Mouse (Mus musculus) neural tube, embryonic 14.5 days (tissue): ENCODE results near the gene Rfx1. TPM values are rescaled to one million over a fixed set of nuclear protein-coding genes. Genes with fewer than 3 reads are reported as not detected.

ENCODE experiments used
- ATAC-seq: fragments of 200-750 bp; cut with Nextera tagmentation; 2 replicates; pipeline ENCODE4 v1.8.0; 2017; ENCODE audit warnings: low read depth, mild to moderate bottlenecking, moderate TSS enrichment, moderate library complexity
- H3K27ac ChIP-seq: fragments of 300-500 bp; sonication (generic); 2 replicates; pipeline ENCODE4 v1.5.1; 2014; ENCODE audit warnings: low read depth, mild to moderate bottlenecking, control low read depth, low read length, moderate library complexity, mixed read lengths
- H3K27me3 ChIP-seq: fragments of 300-500 bp; sonication (generic); 2 replicates; pipeline ENCODE4 v1.6.1; 2014; ENCODE audit warnings: low read length; ENCODE audit not compliant: control insufficient read depth, insufficient read depth
- H3K36me3 ChIP-seq: fragments of 300-500 bp; sonication (generic); 2 replicates; pipeline ENCODE4 v1.6.1; 2014; ENCODE audit warnings: low read length, mixed read lengths; ENCODE audit not compliant: control insufficient read depth, insufficient read depth
- H3K4me1 ChIP-seq: fragments of 300-500 bp; sonication (generic); 2 replicates; pipeline ENCODE4 v1.6.1; 2014; ENCODE audit warnings: low read length; ENCODE audit not compliant: control insufficient read depth, insufficient read depth
- H3K4me2 ChIP-seq: fragments of 300-500 bp; sonication (generic); 2 replicates; pipeline ENCODE4 v1.6.1; 2014; ENCODE audit warnings: mild to moderate bottlenecking, low read depth, low read length, control low read depth
- H3K4me3 ChIP-seq: fragments of 300-500 bp; sonication (generic); 2 replicates; pipeline ENCODE4 v1.5.1; 2014; ENCODE audit warnings: low read depth, low read length, control low read depth, mixed read lengths
- H3K9ac ChIP-seq: fragments of 300-500 bp; sonication (generic); replicated peaks from 2 replicates; pipeline ENCODE4 v1.6.1; 2014; ENCODE audit warnings: low read depth, mild to moderate bottlenecking, control low read depth, low read length, mixed read lengths
- H3K9me3 ChIP-seq: fragments of 300-500 bp; sonication (generic); 2 replicates; pipeline ENCODE4 v1.6.1; 2016; ENCODE audit warnings: low read length; ENCODE audit not compliant: control insufficient read depth
- WGBS: fragments of 180-500 bp; shearing (Covaris S2); extraction: QIAGEN DNeasy Blood & Tissue Kit; methylation state at CpG from one replicate; pipeline ENCODE4 v1.1.7; 2014; 5-methylcytosine and 5-hydroxymethylcytosine counted together
- polyA plus RNA-seq: library from polyadenylated mRNA; unstranded; fragments of >200 nt; fragmentation: Nextera tagmentation; extraction: Ambion mirVana; gene quantifications from 2 replicates; pipeline ENCODE4 v1.2.1, GENCODE M21; 2014

Rfx1 gene
- polyA plus RNA-seq, result 10.1 and 12.8 TPM in 2 replicates

DNA sequence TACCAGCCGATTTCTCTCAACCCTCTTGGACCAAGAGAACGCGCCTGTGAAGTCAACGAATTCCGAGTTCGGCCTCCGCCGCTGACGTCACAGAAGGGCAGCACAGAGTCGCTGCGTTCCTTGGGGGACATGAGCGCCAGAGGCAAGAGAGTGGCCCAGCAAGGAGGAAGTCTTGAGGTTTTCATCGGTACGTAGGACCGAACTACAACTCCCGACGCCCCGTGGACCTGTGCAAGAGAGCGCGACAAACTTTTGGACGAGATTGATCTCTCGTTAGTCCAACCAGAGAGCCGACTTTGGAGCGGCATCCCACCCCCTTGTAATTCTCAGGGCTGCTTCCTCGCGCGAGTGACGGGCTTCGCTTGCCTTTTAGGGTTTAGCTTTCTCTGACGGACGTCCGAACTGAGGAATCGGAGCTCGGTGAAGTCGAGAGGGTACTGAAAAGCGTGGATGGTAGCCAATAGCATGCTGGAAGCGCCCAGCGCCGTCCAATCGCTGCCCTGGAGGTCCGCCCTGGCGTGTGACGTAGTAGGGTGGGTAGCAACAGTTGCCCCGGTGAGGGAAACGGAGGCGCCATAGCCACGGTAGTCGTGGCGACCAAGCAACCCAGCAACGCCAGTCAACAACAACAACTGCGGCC, at the start of gene Rfx1:
TSS of gene Rfx1 (plus strand) at position 544 of the 640 bp plus-strand sequence.
- peak within 1 kb of the TSS; percentile 86 for H3K4me3 ChIP-seq
- H3K4me2 ChIP-seq, result peak within 1 kb of the TSS; percentile 72
- peaks cover 19% of the 10 kb centered on the region for H3K4me1 ChIP-seq
- H3K9ac ChIP-seq, result peak within 1 kb of the TSS; percentile 79
- peak; percentile 98 for ATAC-seq
- H3K36me3 ChIP-seq, result no peaks in the 10 kb centered on the region
- WGBS, result 0% methylated on average over 47 of the region's 51 CpGs
- H3K27me3 ChIP-seq, result no peaks in the 10 kb centered on the region
- H3K9me3 ChIP-seq, result no peaks in the 10 kb centered on the region
- peak within 1 kb of the TSS; percentile 94 for H3K27ac ChIP-seq

GRCm38 (mm10) chr8:84019738-84020137, 46.9 kb upstream of the Rfx1 start:
- Histone ChIP-seq H3K4me1 (no peaks in the 10 kb centered on the region), H3K36me3 (no peaks in the 10 kb centered on the region), H3K4me3 (no peak overlapping the region), H3K27me3 (no peaks in the 10 kb centered on the region), H3K9me3 (no peaks in the 10 kb centered on the region), H3K4me2 (no peak overlapping the region), H3K27ac (no peak overlapping the region), H3K9ac (no peak overlapping the region)
- no peak for ATAC-seq
- 88% methylated on average over 9 of the region's 9 CpGs for WGBS

- H3K4me2 ChIP-seq, result no peak within 1 kb of the TSS
- WGBS, result 6% methylated on average over 18 of the region's 18 CpGs
- H3K36me3 ChIP-seq, result no peaks in the 10 kb centered on the region
- H3K27me3 ChIP-seq, result peaks cover 3% of the 10 kb centered on the region; the same call in 1 of the 2 replicates
- H3K27ac ChIP-seq, result no peak within 1 kb of the TSS
- H3K9me3 ChIP-seq, result no peaks in the 10 kb centered on the region
- no peak within 1 kb of the TSS for H3K9ac ChIP-seq
- peaks cover 6% of the 10 kb centered on the region; the same call in 1 of the 2 replicates for H3K4me1 ChIP-seq
- no peak for ATAC-seq
- no peak within 1 kb of the TSS for H3K4me3 ChIP-seq
Observed at GRCm38 (mm10) chr8:84021096-84021495, 45.5 kb upstream of the Rfx1 start, which contains the start of gene Palm3. Gene Palm3 (plus strand): TSS chr8:84021471.

DNA sequence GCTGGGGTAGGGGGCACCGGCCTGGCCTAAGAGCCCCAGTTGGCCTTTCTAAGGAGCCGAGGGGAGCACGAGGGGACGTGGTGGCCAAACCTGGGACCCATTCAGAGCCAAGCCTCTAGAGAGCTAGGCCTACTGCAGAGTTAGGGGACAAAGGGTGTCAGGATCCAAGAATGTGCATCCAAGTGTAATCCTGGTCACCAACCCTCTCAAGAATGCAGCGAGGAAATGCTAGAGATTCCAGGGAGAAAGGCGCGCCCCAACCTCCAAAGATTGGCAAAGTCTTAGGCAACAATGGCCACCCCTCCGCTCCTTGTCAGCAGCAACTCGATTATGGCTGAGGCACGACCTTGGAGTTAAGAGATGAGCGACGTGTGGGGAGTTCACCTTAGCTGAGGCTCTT, 45.1 kb upstream of the Rfx1 start:
- Histone ChIP-seq H3K36me3 (no peaks in the 10 kb centered on the region), H3K4me1 (peaks cover 7% of the 10 kb centered on the region; the same call in 1 of the 2 replicates), H3K4me3 (no peak overlapping the region), H3K9me3 (no peaks in the 10 kb centered on the region), H3K9ac (no peak overlapping the region), H3K27ac (no peak overlapping the region), H3K4me2 (no peak overlapping the region), H3K27me3 (peaks cover 3% of the 10 kb centered on the region; the same call in 1 of the 2 replicates)
- WGBS, result 55% methylated on average over 12 of the region's 12 CpGs
- ATAC-seq, result no peak

GRCm38 (mm10) chr8:84023085-84023484, 43.5 kb upstream of the Rfx1 start:
- Histone ChIP-seq H3K27ac (no peak overlapping the region), H3K9me3 (no peaks in the 10 kb centered on the region)
- ATAC-seq, result no peak

GRCm38 (mm10) chr8:84023631-84024030, 43.0 kb upstream of the Rfx1 start:
- WGBS, result 73% methylated on average over 1 of the region's 1 CpGs
- no peak overlapping the region for H3K27ac ChIP-seq
- no peak overlapping the region for H3K4me3 ChIP-seq
- no peak for ATAC-seq
- H3K9ac ChIP-seq, result no peak overlapping the region
- no peaks in the 10 kb centered on the region for H3K9me3 ChIP-seq
- H3K36me3 ChIP-seq, result no peaks in the 10 kb centered on the region
- no peak overlapping the region for H3K4me2 ChIP-seq
- peaks cover 3% of the 10 kb centered on the region; the same call in 1 of the 2 replicates for H3K27me3 ChIP-seq
- peaks cover 7% of the 10 kb centered on the region; the same call in 1 of the 2 replicates for H3K4me1 ChIP-seq

More at GRCm38 (mm10) chr8:84023085-84023484, 43.5 kb upstream of the Rfx1 start:
- Histone ChIP-seq H3K9ac (no peak overlapping the region), H3K4me2 (no peak overlapping the region), H3K4me1 (peaks cover 7% of the 10 kb centered on the region; the same call in 1 of the 2 replicates), H3K4me3 (no peak overlapping the region), H3K36me3 (no peaks in the 10 kb centered on the region), H3K27me3 (peaks cover 3% of the 10 kb centered on the region; the same call in 1 of the 2 replicates)
- WGBS, result 37% methylated on average over 5 of the region's 5 CpGs

- Histone ChIP-seq H3K27me3 (peaks cover 3% of the 10 kb centered on the region; the same call in 1 of the 2 replicates), H3K9me3 (no peaks in the 10 kb centered on the region), H3K4me3 (no peak overlapping the region), H3K36me3 (no peaks in the 10 kb centered on the region), H3K4me1 (peaks cover 7% of the 10 kb centered on the region; the same call in 1 of the 2 replicates), H3K27ac (no peak overlapping the region), H3K9ac (no peak overlapping the region), H3K4me2 (no peak overlapping the region)
- 12% methylated on average over 10 of the region's 10 CpGs for WGBS
- ATAC-seq, result no peak
Observed at GRCm38 (mm10) chr8:84024171-84024570, 42.5 kb upstream of the Rfx1 start.

- H3K27me3 ChIP-seq, result peaks cover 3% of the 10 kb centered on the region; the same call in 1 of the 2 replicates
Observed at GRCm38 (mm10) chr8:84025863-84026262, 40.8 kb upstream of the Rfx1 start.

GRCm38 (mm10) chr8:84027449-84027848, 39.2 kb upstream of the Rfx1 start:
- Histone ChIP-seq H3K4me1 (peaks cover 7% of the 10 kb centered on the region; the same call in 1 of the 2 replicates), H3K9me3 (no peaks in the 10 kb centered on the region), H3K4me3 (no peak overlapping the region), H3K27ac (no peak overlapping the region), H3K36me3 (no peaks in the 10 kb centered on the region), H3K27me3 (peaks cover 3% of the 10 kb centered on the region; the same call in 1 of the 2 replicates), H3K4me2 (no peak overlapping the region), H3K9ac (no peak overlapping the region)
- no peak for ATAC-seq
- 14% methylated on average over 10 of the region's 10 CpGs for WGBS

More at GRCm38 (mm10) chr8:84025863-84026262, 40.8 kb upstream of the Rfx1 start:
- Histone ChIP-seq H3K4me3 (peak overlapping the region; percentile 41), H3K4me2 (peak overlapping the region; percentile 86), H3K27ac (no peak overlapping the region), H3K4me1 (peaks cover 7% of the 10 kb centered on the region; the same call in 1 of the 2 replicates), H3K36me3 (no peaks in the 10 kb centered on the region), H3K9me3 (no peaks in the 10 kb centered on the region), H3K9ac (peak overlapping the region; percentile 53)
- under 1% methylated on average over 40 of the region's 41 CpGs for WGBS
- ATAC-seq, result peak; percentile 78
